Mouse (Mus musculus) liver, embryonic 12.5 days (tissue): ENCODE data around the gene Gm5622. TPM values are rescaled to one million over a fixed set of nuclear protein-coding genes. Genes with fewer than 3 reads are reported as not detected.
"Not testable (repeated sequence)": the region's sequence is repeated elsewhere in the genome, so short reads cannot be mapped to it uniquely, and the experiment has no call there.

Source experiments
- ATAC-seq: fragments of 200-750 bp; cut with Nextera tagmentation; 2 replicates; pipeline ENCODE4 v1.8.0; 2017; ENCODE audit warnings: moderate number of reproducible peaks, mild to moderate bottlenecking, moderate library complexity
- H3K27ac ChIP-seq: fragments of 300-500 bp; sonication (generic); 2 replicates; pipeline ENCODE4 v1.5.1; 2016; ENCODE audit warnings: mild to moderate bottlenecking
- H3K27me3 ChIP-seq: fragments of 300-500 bp; sonication (generic); replicated peaks from 2 replicates; pipeline ENCODE4 v1.6.1; 2016; ENCODE audit warnings: mild to moderate bottlenecking, moderate library complexity
- H3K36me3 ChIP-seq: fragments of 300-500 bp; sonication (generic); 2 replicates; pipeline ENCODE4 v1.6.1; 2016; ENCODE audit warnings: mild to moderate bottlenecking, moderate library complexity
- H3K4me1 ChIP-seq: fragments of 300-500 bp; sonication (generic); 2 replicates; pipeline ENCODE4 v1.6.1; 2016
- H3K4me2 ChIP-seq: fragments of 300-500 bp; sonication (generic); 2 replicates; pipeline ENCODE4 v1.6.1; 2016; ENCODE audit warnings: mild to moderate bottlenecking, moderate library complexity
- H3K4me3 ChIP-seq: fragments of 300-500 bp; sonication (generic); 2 replicates; pipeline ENCODE4 v1.5.1; 2016; ENCODE audit warnings: mild to moderate bottlenecking, moderate library complexity
- H3K9ac ChIP-seq: fragments of 300-500 bp; sonication (generic); 2 replicates; pipeline ENCODE4 v1.6.1; 2016; ENCODE audit warnings: mild to moderate bottlenecking, moderate library complexity
- H3K9me3 ChIP-seq: fragments of 300-500 bp; sonication (generic); replicated peaks from 2 replicates; pipeline ENCODE4 v1.6.1; 2016; ENCODE audit warnings: mild to moderate bottlenecking, moderate library complexity
- WGBS: fragments of 180-500 bp; shearing (Covaris S2); methylation state at CpG from one replicate; pipeline ENCODE4 v1.1.7; 2016; ENCODE audit not compliant: insufficient replicate concordance; 5-methylcytosine and 5-hydroxymethylcytosine counted together
- polyA plus RNA-seq: library from polyadenylated mRNA; unstranded; fragments of >200 nt; fragmentation: Nextera tagmentation; extraction: Ambion mirVana; gene quantifications from 2 replicates; pipeline ENCODE4 v1.2.1, GENCODE M21; 2016

The Gm5622 gene
- 0.13 TPM in 1 of 2 replicates, not detected in the other for polyA plus RNA-seq

DNA sequence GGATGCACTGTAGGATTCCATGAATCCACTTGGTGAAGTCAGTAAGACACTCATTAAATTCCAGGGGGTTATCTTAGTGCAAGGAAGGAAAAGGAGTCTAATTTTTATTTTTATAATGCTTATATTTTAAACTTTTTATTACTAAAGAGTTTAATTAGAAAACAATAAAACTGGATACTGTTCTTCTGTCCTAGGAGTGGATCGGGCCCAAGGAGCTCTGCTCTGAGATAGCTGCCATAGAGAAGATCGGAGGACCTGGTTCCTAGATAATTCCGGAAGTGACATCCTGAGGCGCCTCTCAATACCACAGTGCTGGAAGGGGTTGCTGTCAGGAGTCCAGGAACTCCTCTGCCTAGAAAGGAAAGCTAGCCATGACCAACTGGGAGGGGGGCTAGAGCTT is at the start of gene Gm5622:
TSS of gene Gm5622 (plus strand) at position 301 of the 400 bp plus-strand sequence.
- WGBS, result 59% methylated on average over 4 of the region's 4 CpGs
- Histone ChIP-seq H3K9me3 (no peaks in the 10 kb centered on the region), H3K4me3 (no peak within 1 kb of the TSS), H3K36me3 (no peaks in the 10 kb centered on the region), H3K4me2 (no peak within 1 kb of the TSS), H3K9ac (no peak within 1 kb of the TSS), H3K27ac (no peak within 1 kb of the TSS), H3K27me3 (no peaks in the 10 kb centered on the region), H3K4me1 (no peaks in the 10 kb centered on the region)
- no peak for ATAC-seq

GRCm38 (mm10) chr14:51507416-51507815 is 45.2 kb upstream of the Gm5622 start:
- no peak for ATAC-seq
- no peaks in the 10 kb centered on the region for H3K9me3 ChIP-seq
- 83% methylated on average over 8 of the region's 8 CpGs for WGBS

GRCm38 (mm10) chr14:51573963-51574362 is 21.4 kb downstream of the Gm5622 start, which contains the start of gene Gm17175:
Gene Gm17175, minus strand, starts transcription at chr14:51574063.
- H3K9ac ChIP-seq, H3K4me1 ChIP-seq, ATAC-seq, H3K27ac ChIP-seq, H3K27me3 ChIP-seq, H3K9me3 ChIP-seq, H3K4me3 ChIP-seq, H3K4me2 ChIP-seq, H3K36me3 ChIP-seq: not testable (repeated sequence)
- 66% methylated on average over 2 of the region's 2 CpGs for WGBS

More at GRCm38 (mm10) chr14:51507416-51507815, 45.2 kb upstream of the Gm5622 start:
- Histone ChIP-seq H3K9ac (no peak overlapping the region), H3K27ac (no peak overlapping the region), H3K4me2 (no peak overlapping the region), H3K4me3 (no peak overlapping the region), H3K36me3 (no peaks in the 10 kb centered on the region), H3K27me3 (no peaks in the 10 kb centered on the region), H3K4me1 (no peaks in the 10 kb centered on the region)

DNA sequence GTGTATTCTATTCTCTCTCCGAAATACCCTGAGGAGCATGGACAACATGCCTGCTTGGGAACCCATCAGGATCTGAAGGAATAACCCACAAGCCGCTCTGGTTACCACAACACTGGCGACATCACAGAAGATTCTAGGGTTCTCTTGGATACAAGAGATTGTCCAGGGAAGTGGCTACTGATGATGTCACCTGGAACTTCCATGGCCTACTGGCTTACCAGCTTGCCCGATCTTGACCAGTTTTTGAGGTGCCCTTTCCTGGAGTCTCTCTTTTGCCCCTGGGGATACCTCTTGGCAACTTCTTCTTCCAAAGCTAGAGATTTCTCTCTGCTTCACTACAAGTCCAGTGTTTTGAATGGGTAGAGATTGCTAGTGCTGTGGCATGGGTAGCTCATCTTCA is 39.4 kb downstream of the Gm5622 start, which contains the start of gene Gm17174:
TSS of gene Gm17174 (minus strand) at position 101 of the 400 bp plus-strand sequence.
- not testable (repeated sequence) for H3K4me2 ChIP-seq, H3K27ac ChIP-seq, H3K9me3 ChIP-seq, H3K4me1 ChIP-seq, ATAC-seq, H3K27me3 ChIP-seq, H3K36me3 ChIP-seq, H3K9ac ChIP-seq, H3K4me3 ChIP-seq
- WGBS, result 83% methylated on average over 4 of the region's 4 CpGs

GRCm38 (mm10) chr14:51611210-51611609 is 58.6 kb downstream of the Gm5622 start, which contains the start of gene Gm17078:
Gene Gm17078, minus strand, starts transcription at chr14:51611310.
- H3K9ac ChIP-seq, result no peak within 1 kb of the TSS
- no peak for ATAC-seq

GRCm38 (mm10) chr14:51632426-51632825 is 79.8 kb downstream of the Gm5622 start:
- H3K27me3 ChIP-seq, H3K9me3 ChIP-seq, H3K27ac ChIP-seq, H3K4me2 ChIP-seq, ATAC-seq, H3K36me3 ChIP-seq, H3K9ac ChIP-seq, H3K4me1 ChIP-seq, H3K4me3 ChIP-seq: not testable (repeated sequence)
- 65% methylated on average over 1 of the region's 1 CpGs for WGBS

More at GRCm38 (mm10) chr14:51611210-51611609, 58.6 kb downstream of the Gm5622 start, which contains the start of gene Gm17078:
- no peak within 1 kb of the TSS for H3K27ac ChIP-seq
- no peaks in the 10 kb centered on the region for H3K27me3 ChIP-seq
- H3K4me3 ChIP-seq, result no peak within 1 kb of the TSS
- no peaks in the 10 kb centered on the region for H3K4me1 ChIP-seq
- no peak within 1 kb of the TSS for H3K4me2 ChIP-seq
- H3K9me3 ChIP-seq, result no peaks in the 10 kb centered on the region
- 63% methylated on average over 1 of the region's 1 CpGs for WGBS
- no peaks in the 10 kb centered on the region for H3K36me3 ChIP-seq

- H3K27me3 ChIP-seq, H3K4me1 ChIP-seq, H3K9me3 ChIP-seq, ATAC-seq, H3K27ac ChIP-seq, H3K4me2 ChIP-seq, H3K9ac ChIP-seq, H3K36me3 ChIP-seq, H3K4me3 ChIP-seq: not testable (repeated sequence)
- 39% methylated on average over 1 of the region's 1 CpGs for WGBS
These were observed 83.0 kb downstream of the Gm5622 start, which contains the start of gene Gm4181 for GRCm38 (mm10) chr14:51635566-51635965. Gene Gm4181, minus strand, starts transcription at chr14:51635666.

DNA sequence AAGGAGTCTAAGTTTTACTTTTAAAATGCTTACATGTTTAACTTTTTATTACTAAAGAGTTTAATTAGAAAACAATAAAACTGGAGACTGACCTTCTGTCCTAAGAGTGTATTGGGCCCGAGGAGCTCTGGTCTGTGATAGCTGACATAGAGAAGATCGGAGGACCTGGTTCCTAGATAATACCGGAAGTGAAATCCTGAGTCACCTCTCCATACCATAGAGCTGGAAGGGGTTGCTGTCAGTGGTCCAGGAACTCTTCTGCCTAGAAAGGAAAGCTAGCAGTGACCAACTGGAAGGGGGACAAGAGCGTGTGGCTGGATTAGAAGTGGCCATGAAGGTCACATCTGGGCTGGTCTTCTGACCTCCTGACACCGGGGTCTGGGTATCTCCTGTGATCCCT is 124.7 kb downstream of the Gm5622 start:
- no peaks in the 10 kb centered on the region for H3K36me3 ChIP-seq
- H3K4me3 ChIP-seq, result no peak overlapping the region
- no peak overlapping the region for H3K27ac ChIP-seq
- no peaks in the 10 kb centered on the region for H3K9me3 ChIP-seq
- no peaks in the 10 kb centered on the region for H3K4me1 ChIP-seq
- no peak overlapping the region for H3K4me2 ChIP-seq
- no peak for ATAC-seq
- no peaks in the 10 kb centered on the region for H3K27me3 ChIP-seq
- 71% methylated on average over 5 of the region's 5 CpGs for WGBS
- no peak overlapping the region for H3K9ac ChIP-seq

GRCm38 (mm10) chr14:51695368-51695767 is 142.8 kb downstream of the Gm5622 start, which contains the start of gene Gm17079:
Gene Gm17079, minus strand, starts transcription at chr14:51695468.
- not testable (repeated sequence) for H3K4me1 ChIP-seq, H3K9ac ChIP-seq, ATAC-seq, H3K27me3 ChIP-seq, H3K36me3 ChIP-seq, H3K4me2 ChIP-seq, H3K9me3 ChIP-seq, H3K4me3 ChIP-seq, H3K27ac ChIP-seq
- 71% methylated on average over 2 of the region's 2 CpGs for WGBS

Other genes starting within 250 kb of the Gm5622 start
- not detected in 2 replicates for gene Gm7247, start 191.0 kb upstream of the Gm5622 start, polyA plus RNA-seq
- not detected in 2 replicates for gene Vmn2r88, start 142.0 kb upstream of the Gm5622 start, polyA plus RNA-seq
- gene Vmn2r89, start 100.9 kb upstream of the Gm5622 start, polyA plus RNA-seq, result not detected in 2 replicates
- gene Gm17175, start 21.3 kb downstream of the Gm5622 start, polyA plus RNA-seq, result not detected in 2 replicates
- not detected in 2 replicates for gene Gm17174, start 39.3 kb downstream of the Gm5622 start, polyA plus RNA-seq
- gene Gm17078, start 58.5 kb downstream of the Gm5622 start, polyA plus RNA-seq, result not detected in 2 replicates
- gene Gm4181, start 82.9 kb downstream of the Gm5622 start, polyA plus RNA-seq, result not detected in 2 replicates
- not detected in 2 replicates for gene Gm17079, start 142.7 kb downstream of the Gm5622 start, polyA plus RNA-seq
- not detected in 2 replicates for gene Gm5800, start 164.4 kb downstream of the Gm5622 start, polyA plus RNA-seq
- gene Ang4, start 220.8 kb downstream of the Gm5622 start, polyA plus RNA-seq, result not detected in 2 replicates
- gene AY358078, start 247.3 kb downstream of the Gm5622 start, polyA plus RNA-seq, result not detected in 2 replicates